Mouse (Mus musculus): Measurements from ENCODE around the gene Atf5. TPM values are rescaled to one million over a fixed set of nuclear protein-coding genes. Genes with fewer than 3 reads are reported as not detected.
A peak's percentile ranks its signal among the peaks of the same experiment; 100 is the strongest.

Gene Atf5
- polyA plus RNA-seq, 1 experiment from 2014 or later = 3.3 TPM

DNA sequence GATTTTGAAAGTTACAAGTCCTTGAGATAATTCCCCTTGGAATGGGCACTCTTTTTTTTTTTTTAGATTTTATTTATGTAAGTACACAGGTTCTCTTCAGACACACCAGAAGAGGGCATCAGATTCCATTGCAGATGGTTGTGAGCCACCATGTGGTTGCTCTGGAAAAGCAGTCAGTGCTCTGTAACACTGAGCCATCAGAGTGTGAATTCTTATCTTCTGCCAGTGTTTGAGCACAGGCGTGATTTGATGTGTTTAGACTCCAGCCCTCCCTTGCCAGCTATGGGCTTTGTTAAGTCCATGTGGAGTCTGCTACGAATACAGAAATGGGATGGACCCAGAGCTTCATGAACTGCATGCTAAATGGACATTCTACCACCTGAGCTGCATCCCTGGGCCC lies 1.7 kb upstream of the Atf5 start:
- Histone ChIP-seq H3K9me3 (ENCODE audit: control insufficient read depth, low read length) (no peaks in the 10 kb centered on the region), H3K36me3 (ENCODE audit: control insufficient read depth, insufficient read depth, low read length) (peaks cover 7% of the 10 kb centered on the region), H3K9ac (ENCODE audit: low read length) (peak overlapping the region; percentile 96), H3K4me3 (ENCODE audit: low read length) (peak overlapping the region; percentile 83), H3K4me2 (ENCODE audit: low read depth, low read length) (peak overlapping the region; percentile 88), H3K27me3 (ENCODE audit: control insufficient read depth, insufficient read depth, low read depth, low read length) (no peaks in the 10 kb centered on the region), H3K27ac (ENCODE audit: low read length) (no peak overlapping the region; the same call in 1 of the 2 replicates), H3K4me1 (replicated peaks; ENCODE audit: control insufficient read depth, insufficient read depth, low read length) (peaks cover 32% of the 10 kb centered on the region)
- no peak for ATAC-seq (ENCODE audit: low read depth)
- WGBS = 15% methylated on average over 2 of the region's 2 CpGs

DNA sequence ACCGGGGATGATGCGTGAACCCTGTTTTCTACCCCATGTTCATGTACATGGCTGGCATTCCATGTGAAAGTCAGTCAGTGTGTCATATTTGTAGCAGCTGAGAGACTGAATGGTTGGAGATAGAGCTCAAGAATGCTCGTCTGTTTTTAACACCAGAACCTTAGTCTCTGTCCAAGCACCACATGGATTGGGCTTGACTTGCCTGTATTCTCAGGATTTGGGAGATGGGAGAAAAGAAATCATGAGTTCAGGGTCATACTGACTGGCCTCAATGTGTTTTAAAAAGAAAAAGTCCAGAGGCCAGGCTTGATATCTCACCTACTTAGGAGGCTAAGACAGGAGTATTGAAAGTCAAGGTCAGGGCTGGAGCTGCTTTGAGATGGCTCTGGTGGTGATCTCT lies 983 bp upstream of the Atf5 start:
- peak overlapping the region; percentile 97 for H3K27ac ChIP-seq (ENCODE audit: low read length)

DNA sequence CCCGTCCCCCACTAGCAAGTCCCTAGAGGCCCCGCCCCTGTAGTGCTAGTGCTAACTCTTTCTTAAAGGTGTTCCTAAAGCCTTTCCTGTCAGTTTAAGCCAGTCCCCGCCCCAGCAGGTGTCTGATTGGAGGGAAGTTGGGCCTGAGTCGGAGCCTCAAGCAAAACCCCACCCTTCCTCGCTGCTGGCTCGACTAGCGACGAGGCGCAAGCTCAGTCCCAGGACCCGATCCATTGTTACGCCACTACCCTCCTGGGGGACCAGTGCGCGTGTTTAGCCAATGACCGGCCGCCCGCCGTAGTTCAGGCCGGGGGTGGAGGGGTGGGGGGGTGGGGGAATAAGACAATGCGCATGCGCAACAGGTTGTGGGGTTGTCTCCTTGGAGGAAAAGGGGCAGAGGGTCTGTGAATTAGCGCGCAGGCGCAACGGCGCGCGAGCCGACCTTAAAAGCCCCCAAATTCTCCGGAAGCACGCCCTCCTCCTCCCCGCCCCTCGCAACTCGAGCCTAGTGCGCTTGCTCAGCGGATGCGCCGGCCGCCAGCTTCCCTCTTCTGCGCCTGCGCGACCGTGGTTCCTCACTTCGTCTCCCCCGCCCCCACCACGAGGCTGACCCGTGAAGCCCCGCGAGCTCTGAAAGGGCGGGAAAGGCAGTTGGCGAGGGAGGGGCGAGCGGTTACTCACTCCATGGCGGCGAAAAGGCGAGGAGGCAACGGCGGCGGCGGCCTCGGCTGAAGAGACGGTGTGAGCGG lies 563 bp downstream of the Atf5 start, which contains the start of the genes Nup62 and Il4i1:
Gene Nup62 (plus strand): TSS at position 368 of the 749 bp plus-strand sequence.
Gene Il4i1 (plus strand): TSS at position 667 of the 749 bp plus-strand sequence.
- ATAC-seq (ENCODE audit: low read depth) = peak; percentile 94
- Histone ChIP-seq H3K4me1 (replicated peaks; ENCODE audit: control insufficient read depth, insufficient read depth, low read length) (peaks cover 29% of the 10 kb centered on the region), H3K4me2 (ENCODE audit: low read depth, low read length) (peak within 1 kb of the TSS; percentile 88), H3K4me3 (ENCODE audit: low read length) (peak within 1 kb of the TSS; percentile 83), H3K27ac (ENCODE audit: low read length) (peak within 1 kb of the TSS; percentile 97), H3K27me3 (ENCODE audit: control insufficient read depth, insufficient read depth, low read depth, low read length) (no peaks in the 10 kb centered on the region), H3K9me3 (ENCODE audit: control insufficient read depth, low read length) (no peaks in the 10 kb centered on the region), H3K9ac (ENCODE audit: low read length) (peak within 1 kb of the TSS; percentile 96), H3K36me3 (ENCODE audit: control insufficient read depth, insufficient read depth, low read length) (peaks cover 7% of the 10 kb centered on the region)
- under 1% methylated on average over 54 of the region's 62 CpGs for WGBS

More for the DNA sequence above, 983 bp upstream of the Atf5 start:
- peaks cover 7% of the 10 kb centered on the region for H3K36me3 ChIP-seq (ENCODE audit: control insufficient read depth, insufficient read depth, low read length)
- H3K9ac ChIP-seq (ENCODE audit: low read length) = peak overlapping the region; percentile 96
- ATAC-seq (ENCODE audit: low read depth) = no peak
- peaks cover 32% of the 10 kb centered on the region for H3K4me1 ChIP-seq (replicated peaks; ENCODE audit: control insufficient read depth, insufficient read depth, low read length)
- H3K9me3 ChIP-seq (ENCODE audit: control insufficient read depth, low read length) = no peaks in the 10 kb centered on the region
- WGBS = 15% methylated on average over 3 of the region's 3 CpGs
- H3K4me2 ChIP-seq (ENCODE audit: low read depth, low read length) = peak overlapping the region; percentile 88
- peak overlapping the region; percentile 83 for H3K4me3 ChIP-seq (ENCODE audit: low read length)
- H3K27me3 ChIP-seq (ENCODE audit: control insufficient read depth, insufficient read depth, low read depth, low read length) = no peaks in the 10 kb centered on the region

DNA sequence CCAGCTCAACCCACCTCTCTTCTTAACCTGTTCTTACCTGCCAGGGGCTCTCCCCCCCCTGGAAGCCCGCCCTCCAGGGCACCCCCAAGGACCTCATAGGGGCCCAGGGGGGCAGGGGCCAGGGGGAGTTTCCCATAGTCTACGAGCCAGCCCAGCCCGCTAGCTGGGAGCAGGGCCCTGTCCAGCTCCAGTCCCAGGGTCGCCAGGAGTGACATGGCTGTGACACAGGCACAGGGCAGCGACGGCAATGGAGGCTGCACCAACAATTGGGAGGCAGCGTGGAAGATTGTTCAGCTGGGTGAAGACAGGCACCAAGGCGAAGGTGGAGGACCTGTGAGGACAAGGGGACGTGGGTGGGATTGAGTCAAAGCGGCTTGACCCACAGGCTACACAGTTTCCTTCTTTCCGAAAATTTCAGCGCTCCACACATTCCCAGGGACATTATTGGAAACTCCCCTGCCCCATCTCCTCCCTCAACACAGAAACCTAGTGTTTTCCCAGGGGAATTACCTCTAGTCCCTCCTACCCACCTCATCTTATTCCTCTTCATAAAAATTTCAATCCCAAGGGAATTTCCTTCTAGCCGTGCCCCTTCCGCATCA lies 1.4 kb downstream of the Atf5 start:
- Histone ChIP-seq H3K4me3 (ENCODE audit: low read length) (peak overlapping the region; percentile 83), H3K27ac (ENCODE audit: low read length) (peak overlapping the region; percentile 97), H3K36me3 (ENCODE audit: control insufficient read depth, insufficient read depth, low read length) (peaks cover 7% of the 10 kb centered on the region), H3K9me3 (ENCODE audit: control insufficient read depth, low read length) (no peaks in the 10 kb centered on the region), H3K27me3 (ENCODE audit: control insufficient read depth, insufficient read depth, low read depth, low read length) (no peaks in the 10 kb centered on the region), H3K4me2 (ENCODE audit: low read depth, low read length) (peak overlapping the region; percentile 88), H3K9ac (ENCODE audit: low read length) (peak overlapping the region; percentile 59), H3K4me1 (replicated peaks; ENCODE audit: control insufficient read depth, insufficient read depth, low read length) (peaks cover 29% of the 10 kb centered on the region)
- 31% methylated on average over 14 of the region's 14 CpGs for WGBS
- ATAC-seq (ENCODE audit: low read depth) = no peak

DNA sequence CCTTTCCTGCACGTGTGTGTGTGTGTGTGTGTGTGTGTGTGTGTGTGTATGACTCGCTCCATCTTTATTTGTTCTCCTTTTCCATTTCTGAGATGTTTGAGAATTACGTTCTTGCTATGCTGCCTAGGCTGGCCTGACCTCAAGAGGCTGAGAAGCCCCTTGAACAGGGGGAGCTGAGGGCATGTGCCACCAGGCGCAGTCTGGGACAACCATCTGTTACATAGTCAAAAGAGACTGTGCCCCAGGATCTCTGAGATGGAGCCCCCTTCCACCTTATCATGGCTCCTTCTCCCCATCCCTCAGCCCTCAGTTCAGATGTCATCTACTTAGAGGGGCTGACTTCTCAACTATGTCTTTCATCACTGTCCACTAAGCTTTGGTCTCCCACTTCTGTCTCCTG lies 2.0 kb downstream of the Atf5 start:
- no peak overlapping the region for H3K4me3 ChIP-seq (ENCODE audit: low read length)
- H3K9me3 ChIP-seq (ENCODE audit: control insufficient read depth, low read length) = no peaks in the 10 kb centered on the region
- H3K4me1 ChIP-seq (replicated peaks; ENCODE audit: control insufficient read depth, insufficient read depth, low read length) = peaks cover 25% of the 10 kb centered on the region
- WGBS = 83% methylated on average over 4 of the region's 4 CpGs
- no peak overlapping the region for H3K27ac ChIP-seq (ENCODE audit: low read length)
- no peak for ATAC-seq (ENCODE audit: low read depth)
- H3K9ac ChIP-seq (ENCODE audit: low read length) = no peak overlapping the region
- H3K36me3 ChIP-seq (ENCODE audit: control insufficient read depth, insufficient read depth, low read length) = peaks cover 7% of the 10 kb centered on the region
- no peaks in the 10 kb centered on the region for H3K27me3 ChIP-seq (ENCODE audit: control insufficient read depth, insufficient read depth, low read depth, low read length)
- H3K4me2 ChIP-seq (ENCODE audit: low read depth, low read length) = no peak overlapping the region

DNA sequence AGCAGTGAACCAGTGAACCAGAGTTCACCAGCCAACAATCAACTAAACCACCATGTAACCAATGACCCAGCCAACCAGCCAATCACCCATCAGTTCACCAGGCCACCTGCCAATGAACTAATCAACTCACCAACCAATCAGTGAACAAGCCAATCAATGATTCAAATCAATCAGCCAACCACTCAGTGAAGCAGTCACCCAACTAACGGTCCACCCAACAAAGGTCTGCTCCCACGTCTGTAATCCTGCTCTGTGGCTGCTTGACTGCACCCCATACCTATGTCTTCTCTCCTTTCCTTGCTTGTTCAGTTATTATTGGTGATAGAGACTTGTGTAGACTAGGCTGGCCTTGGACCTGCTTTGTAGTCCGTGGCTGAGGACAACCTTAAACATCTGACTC lies 2.5 kb downstream of the Atf5 start:
- Histone ChIP-seq H3K36me3 (ENCODE audit: control insufficient read depth, insufficient read depth, low read length) (peaks cover 7% of the 10 kb centered on the region), H3K27ac (ENCODE audit: low read length) (no peak overlapping the region), H3K4me3 (ENCODE audit: low read length) (no peak overlapping the region), H3K9me3 (ENCODE audit: control insufficient read depth, low read length) (no peaks in the 10 kb centered on the region), H3K4me1 (replicated peaks; ENCODE audit: control insufficient read depth, insufficient read depth, low read length) (peaks cover 21% of the 10 kb centered on the region), H3K9ac (ENCODE audit: low read length) (no peak overlapping the region), H3K27me3 (ENCODE audit: control insufficient read depth, insufficient read depth, low read depth, low read length) (no peaks in the 10 kb centered on the region), H3K4me2 (ENCODE audit: low read depth, low read length) (no peak overlapping the region)
- ATAC-seq (ENCODE audit: low read depth) = no peak
- WGBS = 88% methylated on average over 3 of the region's 3 CpGs

DNA sequence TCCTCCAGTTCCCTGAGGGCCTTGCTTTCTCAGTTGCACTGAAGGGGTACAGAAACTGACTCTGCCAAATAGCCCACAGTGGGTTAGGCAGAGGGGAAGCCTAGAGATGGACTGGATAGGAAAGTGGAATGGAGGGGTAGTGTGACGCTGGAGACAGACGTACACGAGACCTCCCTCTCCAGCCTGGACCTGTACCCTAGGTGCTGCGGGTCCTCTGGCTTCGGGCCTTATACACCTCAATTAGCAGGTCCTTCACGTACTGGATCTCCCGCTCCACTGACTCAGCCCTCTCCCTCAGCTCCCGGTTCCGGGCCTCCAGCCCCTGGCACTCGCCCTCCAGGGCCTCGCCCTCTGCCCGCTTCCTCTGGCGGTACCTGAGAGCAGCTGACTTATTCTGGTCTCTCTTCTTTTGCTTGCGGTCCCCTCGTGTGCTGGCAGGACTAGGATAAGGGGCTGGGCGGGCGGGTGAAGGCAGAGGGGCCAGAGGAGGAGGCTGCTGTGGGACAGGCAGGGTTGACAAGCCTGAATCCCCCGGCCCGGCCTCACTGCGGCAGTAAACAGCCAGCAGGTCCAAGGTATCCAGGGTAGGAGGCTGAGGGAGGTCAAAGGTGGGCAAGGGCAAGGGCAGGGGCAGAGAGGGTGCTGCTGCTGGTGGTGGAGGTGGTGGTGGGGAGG lies 3.7 kb downstream of the Atf5 start:
- Histone ChIP-seq H3K9me3 (ENCODE audit: control insufficient read depth, low read length) (no peaks in the 10 kb centered on the region), H3K27me3 (ENCODE audit: control insufficient read depth, insufficient read depth, low read depth, low read length) (no peaks in the 10 kb centered on the region), H3K9ac (ENCODE audit: low read length) (no peak overlapping the region), H3K4me3 (ENCODE audit: low read length) (no peak overlapping the region), H3K4me2 (ENCODE audit: low read depth, low read length) (no peak overlapping the region), H3K4me1 (replicated peaks; ENCODE audit: control insufficient read depth, insufficient read depth, low read length) (peaks cover 9% of the 10 kb centered on the region), H3K36me3 (ENCODE audit: control insufficient read depth, insufficient read depth, low read length) (peaks cover 7% of the 10 kb centered on the region), H3K27ac (ENCODE audit: low read length) (no peak overlapping the region)
- WGBS = 89% methylated on average over 20 of the region's 20 CpGs
- ATAC-seq (ENCODE audit: low read depth) = no peak

DNA sequence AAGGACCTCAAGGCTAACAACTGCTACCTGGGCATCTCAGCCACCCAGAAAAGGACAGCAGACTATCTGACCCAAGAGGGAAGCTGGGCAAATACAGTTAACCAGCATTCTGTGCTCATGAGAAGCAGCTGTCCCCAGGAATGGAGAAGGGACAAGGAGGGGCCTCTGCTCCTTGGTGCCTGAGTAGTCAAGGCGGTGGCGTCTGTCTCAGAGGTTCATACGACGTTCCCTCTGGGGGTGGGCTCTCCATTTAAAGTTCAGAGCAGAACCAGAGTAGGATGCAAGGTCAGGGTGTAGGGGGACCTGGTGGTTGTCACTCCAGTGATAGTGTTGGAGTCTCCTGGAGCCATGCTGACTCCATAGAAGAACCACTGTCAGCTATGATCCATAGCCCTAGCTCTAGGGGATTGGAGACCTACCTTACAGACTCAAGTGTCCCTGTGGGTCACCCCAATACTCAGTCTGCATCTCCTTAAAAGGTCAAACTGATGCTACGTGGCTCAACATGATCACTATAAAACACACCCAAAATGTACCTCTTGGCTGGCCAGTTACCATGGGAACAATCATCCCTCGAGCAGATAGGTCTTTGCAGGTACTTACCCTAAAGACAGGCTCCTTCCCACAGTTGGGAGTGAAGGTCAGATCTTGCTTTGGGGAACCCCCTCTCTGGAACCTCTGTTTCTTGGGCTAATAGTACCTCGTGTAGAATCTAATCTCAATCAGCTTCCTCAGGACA lies 5.5 kb downstream of the Atf5 start:
- Histone ChIP-seq H3K4me1 (replicated peaks; ENCODE audit: control insufficient read depth, insufficient read depth, low read length) (peaks cover 5% of the 10 kb centered on the region; the same call in 1 of the 2 replicates), H3K9ac (ENCODE audit: low read length) (no peak overlapping the region), H3K36me3 (ENCODE audit: control insufficient read depth, insufficient read depth, low read length) (peaks cover 7% of the 10 kb centered on the region), H3K4me3 (ENCODE audit: low read length) (no peak overlapping the region), H3K9me3 (ENCODE audit: control insufficient read depth, low read length) (no peaks in the 10 kb centered on the region), H3K27me3 (ENCODE audit: control insufficient read depth, insufficient read depth, low read depth, low read length) (no peaks in the 10 kb centered on the region), H3K4me2 (ENCODE audit: low read depth, low read length) (no peak overlapping the region), H3K27ac (ENCODE audit: low read length) (no peak overlapping the region)
- 80% methylated on average over 7 of the region's 7 CpGs for WGBS
- no peak for ATAC-seq (ENCODE audit: low read depth)

All from lung, embryonic 16.5 days (tissue).